Mouse (Mus musculus) liver, postnatal 0 days (tissue): ENCODE results near the gene Pcp4l1. TPM values are rescaled to one million over a fixed set of nuclear protein-coding genes. Genes with fewer than 3 reads are reported as not detected.

Experiments
- ATAC-seq: fragments of 200-750 bp; cut with Nextera tagmentation; 2 replicates; pipeline ENCODE4 v1.8.0; 2017; ENCODE audit warnings: mild to moderate bottlenecking, moderate library complexity
- DNase-seq: peaks from one replicate; pipeline ENCODE4 v3.0.0-alpha.2; 2016
- H3K27ac ChIP-seq: fragments of 300-500 bp; sonication (generic); 2 replicates; pipeline ENCODE4 v1.5.1; 2014; ENCODE audit warnings: antibody characterized with exemption, moderate library complexity, mild to moderate bottlenecking, low read depth
- H3K27me3 ChIP-seq: fragments of 300-500 bp; sonication (generic); 2 replicates; pipeline ENCODE4 v1.6.1; 2014; ENCODE audit warnings: low read length, control low read depth, mixed read lengths; ENCODE audit not compliant: insufficient read depth
- H3K36me3 ChIP-seq: fragments of 300-500 bp; sonication (generic); replicated peaks from 2 replicates; pipeline ENCODE4 v1.6.1; 2014; ENCODE audit warnings: mild to moderate bottlenecking, control low read depth, low read length, moderate library complexity, mixed read lengths; ENCODE audit not compliant: insufficient read depth
- H3K4me1 ChIP-seq: fragments of 300-500 bp; sonication (generic); 2 replicates; pipeline ENCODE4 v1.6.1; 2014; ENCODE audit warnings: antibody characterized with exemption, mild to moderate bottlenecking, control low read depth; ENCODE audit not compliant: insufficient read depth
- H3K4me2 ChIP-seq: fragments of 300-500 bp; sonication (generic); 2 replicates; pipeline ENCODE4 v1.6.1; 2014; ENCODE audit warnings: low read depth, mild to moderate bottlenecking, low read length, moderate library complexity, mixed read lengths
- H3K4me3 ChIP-seq: fragments of 300-500 bp; sonication (generic); 2 replicates; pipeline ENCODE4 v1.5.1; 2014; ENCODE audit warnings: low read depth, low read length
- H3K9ac ChIP-seq: fragments of 300-500 bp; sonication (generic); replicated peaks from 2 replicates; pipeline ENCODE4 v1.6.1; 2014; ENCODE audit warnings: mild to moderate bottlenecking, moderate library complexity
- H3K9me3 ChIP-seq: fragments of 300-500 bp; sonication (generic); 2 replicates; pipeline ENCODE4 v1.6.1; 2016; ENCODE audit warnings: mild to moderate bottlenecking, control low read depth, low read length, mixed read lengths
- CTCF ChIP-seq: sonication (generic); IDR thresholded peaks from 2 replicates; pipeline ENCODE4 v1.5.1; 2016; ENCODE audit warnings: antibody characterized with exemption, low read depth
- EP300 ChIP-seq: IDR thresholded peaks from 2 replicates; pipeline ENCODE4 v1.6.1; 2016; ENCODE audit warnings: antibody characterized with exemption, low read depth, mild to moderate bottlenecking
- WGBS: fragments of 180-500 bp; shearing (Covaris S2); extraction: QIAGEN DNeasy Blood & Tissue Kit; methylation state at CpG from one replicate; pipeline ENCODE4 v1.1.7; 2014; ENCODE audit not compliant: insufficient replicate concordance; 5-methylcytosine and 5-hydroxymethylcytosine counted together
- polyA plus RNA-seq: library from polyadenylated mRNA; unstranded; fragments of >200 nt; fragmentation: Nextera tagmentation; extraction: Ambion mirVana; gene quantifications from 2 replicates; pipeline ENCODE4 v1.2.1, GENCODE M21; 2015

Gene Pcp4l1
- polyA plus RNA-seq, 1 experiment from 2014 or later: 8.2 TPM

GRCm38 (mm10) chr1:171185655-171186054 lies 10.4 kb downstream of the Pcp4l1 start:
- no peaks in the 10 kb centered on the region for H3K27me3 ChIP-seq
- TF ChIP-seq EP300: no peak
- no peak for TF ChIP-seq CTCF
- H3K36me3 ChIP-seq: no peaks in the 10 kb centered on the region
- WGBS: 83% methylated on average over 8 of the region's 8 CpGs
- DNase-seq (no peak), ATAC-seq (no peak)
- no peaks in the 10 kb centered on the region for H3K9me3 ChIP-seq
- H3K4me2 ChIP-seq: no peak overlapping the region
- no peak overlapping the region for H3K4me3 ChIP-seq
- H3K4me1 ChIP-seq: peaks cover 7% of the 10 kb centered on the region
- no peak overlapping the region for H3K27ac ChIP-seq
- H3K9ac ChIP-seq: no peak overlapping the region

- H3K36me3 ChIP-seq: no peaks in the 10 kb centered on the region
- DNase-seq (peak; percentile 28), ATAC-seq (no peak)
- TF ChIP-seq EP300: no peak
- peak; percentile 50 for TF ChIP-seq CTCF
- H3K4me1 ChIP-seq: peaks cover 4% of the 10 kb centered on the region
- no peak overlapping the region for H3K4me2 ChIP-seq
- no peak overlapping the region for H3K9ac ChIP-seq
- H3K27ac ChIP-seq: no peak overlapping the region
- no peaks in the 10 kb centered on the region for H3K9me3 ChIP-seq
- H3K27me3 ChIP-seq: no peaks in the 10 kb centered on the region
- 22% methylated on average over 7 of the region's 7 CpGs for WGBS
- no peak overlapping the region for H3K4me3 ChIP-seq
Measured at GRCm38 (mm10) chr1:171184314-171184713, 11.8 kb downstream of the Pcp4l1 start.

- DNase-seq (no peak), ATAC-seq (0 out of 2 replicates have a peak, but pooled peaks have one; percentile 17)
- peaks cover 3% of the 10 kb centered on the region; the same call in 1 of the 2 replicates for H3K4me1 ChIP-seq
- no peak overlapping the region; the same call in 1 of the 2 replicates for H3K9ac ChIP-seq
- no peak overlapping the region for H3K27ac ChIP-seq
- no peaks in the 10 kb centered on the region for H3K27me3 ChIP-seq
- H3K4me3 ChIP-seq: no peak overlapping the region
- 43% methylated on average over 3 of the region's 3 CpGs for WGBS
- no peak overlapping the region for H3K4me2 ChIP-seq
- H3K36me3 ChIP-seq: no peaks in the 10 kb centered on the region
- TF ChIP-seq EP300 (peak; percentile 3; the same call in 1 of the 2 replicates), CTCF (no peak)
- H3K9me3 ChIP-seq: no peaks in the 10 kb centered on the region
Measured at GRCm38 (mm10) chr1:171183620-171184019, 12.4 kb downstream of the Pcp4l1 start.

- TF ChIP-seq EP300 (no peak), CTCF (no peak)
- Histone ChIP-seq H3K27ac (no peak overlapping the region), H3K9ac (no peak overlapping the region), H3K27me3 (no peaks in the 10 kb centered on the region), H3K9me3 (no peaks in the 10 kb centered on the region), H3K4me1 (peaks cover 3% of the 10 kb centered on the region; the same call in 1 of the 2 replicates), H3K36me3 (no peaks in the 10 kb centered on the region), H3K4me2 (no peak overlapping the region), H3K4me3 (no peak overlapping the region)
- ATAC-seq (no peak), DNase-seq (no peak)
- WGBS: 69% methylated on average over 3 of the region's 3 CpGs
Measured at GRCm38 (mm10) chr1:171183025-171183424, 13.0 kb downstream of the Pcp4l1 start.

- H3K36me3 ChIP-seq: no peaks in the 10 kb centered on the region
- DNase-seq: no peak
- ATAC-seq: no peak
- no peak overlapping the region for H3K9ac ChIP-seq
- H3K4me3 ChIP-seq: no peak overlapping the region
- H3K27ac ChIP-seq: no peak overlapping the region
- WGBS: 55% methylated on average over 5 of the region's 5 CpGs
- TF ChIP-seq EP300: no peak
- no peak for TF ChIP-seq CTCF
- H3K9me3 ChIP-seq: no peaks in the 10 kb centered on the region
- peaks cover 3% of the 10 kb centered on the region; the same call in 1 of the 2 replicates for H3K4me1 ChIP-seq
- H3K27me3 ChIP-seq: no peaks in the 10 kb centered on the region
- H3K4me2 ChIP-seq: no peak overlapping the region
Measured at GRCm38 (mm10) chr1:171179487-171180171, 16.4 kb downstream of the Pcp4l1 start.

- no peak overlapping the region for H3K4me3 ChIP-seq
- no peak overlapping the region for H3K9ac ChIP-seq
- TF ChIP-seq CTCF (no peak), EP300 (no peak)
- no peaks in the 10 kb centered on the region for H3K36me3 ChIP-seq
- no peaks in the 10 kb centered on the region for H3K4me1 ChIP-seq
- no peaks in the 10 kb centered on the region for H3K9me3 ChIP-seq
- DNase-seq (no peak), ATAC-seq (no peak)
- no peak overlapping the region for H3K27ac ChIP-seq
- 90% methylated on average over 8 of the region's 8 CpGs for WGBS
- H3K4me2 ChIP-seq: no peak overlapping the region
- H3K27me3 ChIP-seq: no peaks in the 10 kb centered on the region
Measured at GRCm38 (mm10) chr1:171172779-171173178, 23.3 kb downstream of the Pcp4l1 start.
